Mouse (Mus musculus): ENCODE results near the gene Tm9sf1.

Gene Tm9sf1

GRCm38 (mm10) chr14:55591331-55591891 lies 52.2 kb downstream of the Tm9sf1 start, which contains the start of gene Rnf31:
Rnf31 (plus strand) TSS chr14:55591708.
- CTCF ChIA-PET, result no interaction called here

GRCm38 (mm10) chr14:55590748-55591330 lies 52.8 kb downstream of the Tm9sf1 start, which contains the start of gene Psme2:
Psme2 (minus strand) TSS chr14:55591113.
- CTCF ChIA-PET, result interaction anchor here (0.5 kb wide), 1 partner anchor 579 kb away, joined by 3 read pairs; no protein-coding TSS in a partner anchor

GRCm38 (mm10) chr14:55589771-55590448 lies 53.7 kb downstream of the Tm9sf1 start:
- CTCF ChIA-PET, result interaction anchor here (0.5 to 0.9 kb wide), 3 partner anchors 12 to 578 kb away, joined by 3 to 6 read pairs (median 3); partner anchors contain the start of genes Nedd8 and Psme1

GRCm38 (mm10) chr14:55589271-55589670 lies 54.3 kb downstream of the Tm9sf1 start:
- CTCF ChIA-PET, result no interaction called here

GRCm38 (mm10) chr14:55586149-55586548 lies 57.5 kb downstream of the Tm9sf1 start:
- CTCF ChIA-PET, result interaction anchor here (0.7 kb wide), 1 partner anchor 58 kb away, joined by 5 read pairs; no protein-coding TSS in a partner anchor
